Mouse (Mus musculus) monocyte, adult 2 months (primary cell): Measurements from ENCODE around the gene Myadm.

Experiments used
- DNase-seq, 2 experiments: peaks; one replicate each; pipeline ENCODE4 v3.0.0; 2022; ENCODE audit warnings: low spot score in 2 of 2, low read depth in 1 of 2

Gene Myadm

GRCm38 (mm10) chr7:3317704-3318103 is 28.8 kb downstream of the Myadm start:
- DNase-seq = no peak

GRCm38 (mm10) chr7:3320856-3321255 is 32.0 kb downstream of the Myadm start:
- no peak for DNase-seq

- no peak for DNase-seq
Observed at GRCm38 (mm10) chr7:3323826-3324225, 34.9 kb downstream of the Myadm start.

GRCm38 (mm10) chr7:3327961-3328360 is 39.1 kb downstream of the Myadm start:
- DNase-seq = no peak

GRCm38 (mm10) chr7:3329776-3330546 is 41.1 kb downstream of the Myadm start:
- peak; percentile 14 to 59 for DNase-seq

- no peak for DNase-seq
Observed at GRCm38 (mm10) chr7:3331171-3331570, 42.3 kb downstream of the Myadm start.

GRCm38 (mm10) chr7:3331581-3332223 is 42.8 kb downstream of the Myadm start:
- no peak for DNase-seq

GRCm38 (mm10) chr7:3332224-3332615 is 43.3 kb downstream of the Myadm start:
- no peak for DNase-seq

GRCm38 (mm10) chr7:3332619-3333521 is 44.0 kb downstream of the Myadm start, which contains the start of gene Cacng7:
Cacng7 (plus strand) TSS chr7:3332955.
- DNase-seq = no peak

- no peak for DNase-seq
Observed at GRCm38 (mm10) chr7:3333542-3333941, 44.7 kb downstream of the Myadm start.

GRCm38 (mm10) chr7:3336412-3336811 is 47.5 kb downstream of the Myadm start:
- no peak for DNase-seq

- DNase-seq = no peak
Observed at GRCm38 (mm10) chr7:3338286-3338935, 49.5 kb downstream of the Myadm start.

GRCm38 (mm10) chr7:3339010-3339409 is 50.1 kb downstream of the Myadm start:
- no peak for DNase-seq

- DNase-seq = no peak
Observed at GRCm38 (mm10) chr7:3343861-3344260, 55.0 kb downstream of the Myadm start.

GRCm38 (mm10) chr7:3345301-3345700 is 56.4 kb downstream of the Myadm start:
- no peak for DNase-seq

- no peak for DNase-seq
Observed at GRCm38 (mm10) chr7:3347366-3348287, 58.7 kb downstream of the Myadm start.

- no peak for DNase-seq
Observed at GRCm38 (mm10) chr7:3348326-3348725, 59.4 kb downstream of the Myadm start.

GRCm38 (mm10) chr7:3349775-3350174 is 60.9 kb downstream of the Myadm start:
- no peak for DNase-seq
